Mouse (Mus musculus): ENCODE results near the gene Crim1. TPM values are rescaled to one million over a fixed set of nuclear protein-coding genes. Genes with fewer than 3 reads are reported as not detected.

Gene Crim1
- total RNA-seq, 2 experiments from 2014 or later, result 118 to 130 TPM

- DNase-seq (ENCODE audit: extremely low spot score in 1 of 2, low spot score in 1 of 2), result no peak
Measured at GRCm38 (mm10) chr17:78318810-78319209, 118.8 kb downstream of the Crim1 start.

GRCm38 (mm10) chr17:78321216-78321835, 121.3 kb downstream of the Crim1 start:
- no peak for DNase-seq (ENCODE audit: extremely low spot score in 1 of 2, low spot score in 1 of 2)

- no peak for DNase-seq (ENCODE audit: extremely low spot score in 1 of 2, low spot score in 1 of 2)
Measured at GRCm38 (mm10) chr17:78322369-78323335, 122.6 kb downstream of the Crim1 start.

GRCm38 (mm10) chr17:78325761-78326332, 125.8 kb downstream of the Crim1 start:
- DNase-seq (ENCODE audit: extremely low spot score in 1 of 2, low spot score in 1 of 2), result no peak

- DNase-seq (ENCODE audit: extremely low spot score in 1 of 2, low spot score in 1 of 2), result no peak
Measured at GRCm38 (mm10) chr17:78326381-78326780, 126.3 kb downstream of the Crim1 start.

GRCm38 (mm10) chr17:78327187-78327586, 127.1 kb downstream of the Crim1 start:
- DNase-seq (ENCODE audit: extremely low spot score in 1 of 2, low spot score in 1 of 2), result no peak

- no peak for DNase-seq (ENCODE audit: extremely low spot score in 1 of 2, low spot score in 1 of 2)
Measured at GRCm38 (mm10) chr17:78328287-78328686, 128.2 kb downstream of the Crim1 start.

GRCm38 (mm10) chr17:78331438-78331837, 131.4 kb downstream of the Crim1 start:
- DNase-seq (ENCODE audit: extremely low spot score in 1 of 2, low spot score in 1 of 2), result no peak

- DNase-seq (ENCODE audit: extremely low spot score in 1 of 2, low spot score in 1 of 2), result no peak
Measured at GRCm38 (mm10) chr17:78333275-78333674, 133.2 kb downstream of the Crim1 start.

GRCm38 (mm10) chr17:78335250-78335649, 135.2 kb downstream of the Crim1 start:
- no peak for DNase-seq (ENCODE audit: extremely low spot score in 1 of 2, low spot score in 1 of 2)

GRCm38 (mm10) chr17:78343688-78344087, 143.6 kb downstream of the Crim1 start:
- no peak for DNase-seq (ENCODE audit: extremely low spot score in 1 of 2, low spot score in 1 of 2)

GRCm38 (mm10) chr17:78347111-78347801, 147.2 kb downstream of the Crim1 start:
- no peak for DNase-seq (ENCODE audit: extremely low spot score in 1 of 2, low spot score in 1 of 2)

- no peak for DNase-seq (ENCODE audit: extremely low spot score in 1 of 2, low spot score in 1 of 2)
Measured at GRCm38 (mm10) chr17:78351676-78352499, 151.8 kb downstream of the Crim1 start.

- no peak for DNase-seq (ENCODE audit: extremely low spot score in 1 of 2, low spot score in 1 of 2)
Measured at GRCm38 (mm10) chr17:78352500-78352855, 152.4 kb downstream of the Crim1 start.

- no peak for DNase-seq (ENCODE audit: extremely low spot score in 1 of 2, low spot score in 1 of 2)
Measured at GRCm38 (mm10) chr17:78354411-78354810, 154.4 kb downstream of the Crim1 start.

- DNase-seq (ENCODE audit: extremely low spot score in 1 of 2, low spot score in 1 of 2), result no peak
Measured at GRCm38 (mm10) chr17:78354871-78355270, 154.8 kb downstream of the Crim1 start.

GRCm38 (mm10) chr17:78355611-78356010, 155.6 kb downstream of the Crim1 start:
- DNase-seq (ENCODE audit: extremely low spot score in 1 of 2, low spot score in 1 of 2), result no peak

GRCm38 (mm10) chr17:78357753-78358152, 157.7 kb downstream of the Crim1 start:
- no peak for DNase-seq (ENCODE audit: extremely low spot score in 1 of 2, low spot score in 1 of 2)

- no peak for DNase-seq (ENCODE audit: extremely low spot score in 1 of 2, low spot score in 1 of 2)
Measured at GRCm38 (mm10) chr17:78358251-78358726, 158.2 kb downstream of the Crim1 start.
